Mouse (Mus musculus) intestine, postnatal 0 days (tissue): ENCODE measurements around the gene Emid1. TPM values are rescaled to one million over a fixed set of nuclear protein-coding genes. Genes with fewer than 3 reads are reported as not detected.

ENCODE experiments used
- ATAC-seq: fragments of 200-750 bp; cut with Nextera tagmentation; 2 replicates; pipeline ENCODE4 v1.8.0; 2017; ENCODE audit warnings: mild to moderate bottlenecking, moderate TSS enrichment, moderate library complexity
- H3K27ac ChIP-seq: fragments of 300-500 bp; sonication (generic); 2 replicates; pipeline ENCODE4 v1.5.1; 2014; ENCODE audit warnings: mild to moderate bottlenecking, low read depth, low read length, moderate library complexity
- H3K27me3 ChIP-seq: fragments of 300-500 bp; sonication (generic); replicated peaks from 2 replicates; pipeline ENCODE4 v1.6.1; 2014; ENCODE audit warnings: low read length, mixed read lengths; ENCODE audit not compliant: control insufficient read depth, insufficient read depth
- H3K36me3 ChIP-seq: fragments of 300-500 bp; sonication (generic); 2 replicates; pipeline ENCODE4 v1.6.1; 2014; ENCODE audit warnings: mild to moderate bottlenecking, moderate library complexity; ENCODE audit not compliant: control insufficient read depth, insufficient read depth
- H3K4me1 ChIP-seq: fragments of 300-500 bp; sonication (generic); replicated peaks from 2 replicates; pipeline ENCODE4 v1.6.1; 2014; ENCODE audit warnings: antibody characterized with exemption, low read length, mixed read lengths; ENCODE audit not compliant: control insufficient read depth, insufficient read depth
- H3K4me2 ChIP-seq: fragments of 300-500 bp; sonication (generic); replicated peaks from 2 replicates; pipeline ENCODE4 v1.6.1; 2014; ENCODE audit warnings: low read depth, mild to moderate bottlenecking, moderate library complexity
- H3K4me3 ChIP-seq: fragments of 300-500 bp; sonication (generic); 2 replicates; pipeline ENCODE4 v1.5.1; 2014; ENCODE audit warnings: low read depth, low read length
- H3K9ac ChIP-seq: fragments of 300-500 bp; sonication (generic); 2 replicates; pipeline ENCODE4 v1.6.1; 2014; ENCODE audit warnings: mild to moderate bottlenecking, low read depth, low read length
- H3K9me3 ChIP-seq: fragments of 300-500 bp; sonication (generic); 2 replicates; pipeline ENCODE4 v1.6.1; 2016; ENCODE audit warnings: mixed run types; ENCODE audit not compliant: control insufficient read depth
- CTCF ChIP-seq: sonication (generic); IDR thresholded peaks from 2 replicates; pipeline ENCODE4 v1.5.1; 2016; ENCODE audit warnings: low read depth, mild to moderate bottlenecking, control low read depth, antibody characterized with exemption, moderate library complexity
- WGBS: fragments of 180-500 bp; shearing (Covaris S2); extraction: QIAGEN DNeasy Blood & Tissue Kit; methylation state at CpG from one replicate; pipeline ENCODE4 v1.1.7; 2014; 5-methylcytosine and 5-hydroxymethylcytosine counted together
- polyA plus RNA-seq: library from polyadenylated mRNA; unstranded; fragments of >200 nt; fragmentation: Nextera tagmentation; extraction: Ambion mirVana; gene quantifications from 2 replicates; pipeline ENCODE4 v1.2.1, GENCODE M21; 2015

Gene Emid1
- polyA plus RNA-seq, 1 experiment from 2014 or later, result 47.9 TPM

GRCm38 (mm10) chr11:5181850-5182404 lies 29.9 kb upstream of the Emid1 start:
- H3K9me3 ChIP-seq, result no peaks in the 10 kb centered on the region
- TF ChIP-seq CTCF, result peak; percentile 100
- H3K4me3 ChIP-seq, result no peak overlapping the region
- peak; percentile 52 for ATAC-seq
- WGBS, result 20% methylated on average over 13 of the region's 13 CpGs
- no peak overlapping the region for H3K4me2 ChIP-seq
- H3K36me3 ChIP-seq, result no peaks in the 10 kb centered on the region
- no peaks in the 10 kb centered on the region for H3K27me3 ChIP-seq
- H3K27ac ChIP-seq, result no peak overlapping the region
- no peaks in the 10 kb centered on the region for H3K4me1 ChIP-seq
- H3K9ac ChIP-seq, result no peak overlapping the region

- Histone ChIP-seq H3K4me1 (no peaks in the 10 kb centered on the region), H3K9me3 (no peaks in the 10 kb centered on the region), H3K4me3 (no peak overlapping the region), H3K27me3 (no peaks in the 10 kb centered on the region), H3K36me3 (no peaks in the 10 kb centered on the region), H3K27ac (no peak overlapping the region), H3K4me2 (no peak overlapping the region), H3K9ac (no peak overlapping the region)
- TF ChIP-seq CTCF, result no peak
- ATAC-seq, result no peak
- 49% methylated on average over 8 of the region's 8 CpGs for WGBS
Measured at GRCm38 (mm10) chr11:5179391-5179790, 27.3 kb upstream of the Emid1 start.

GRCm38 (mm10) chr11:5177171-5177570 lies 25.1 kb upstream of the Emid1 start:
- no peaks in the 10 kb centered on the region for H3K9me3 ChIP-seq
- H3K9ac ChIP-seq, result no peak overlapping the region
- H3K27me3 ChIP-seq, result no peaks in the 10 kb centered on the region
- H3K27ac ChIP-seq, result no peak overlapping the region
- H3K4me3 ChIP-seq, result no peak overlapping the region
- no peaks in the 10 kb centered on the region for H3K36me3 ChIP-seq
- TF ChIP-seq CTCF, result no peak
- no peak for ATAC-seq
- WGBS, result 81% methylated on average over 12 of the region's 12 CpGs
- no peaks in the 10 kb centered on the region for H3K4me1 ChIP-seq
- H3K4me2 ChIP-seq, result no peak overlapping the region

GRCm38 (mm10) chr11:5176685-5177084 lies 24.6 kb upstream of the Emid1 start:
- Histone ChIP-seq H3K27ac (no peak overlapping the region), H3K9me3 (no peaks in the 10 kb centered on the region), H3K27me3 (no peaks in the 10 kb centered on the region), H3K36me3 (no peaks in the 10 kb centered on the region), H3K4me1 (no peaks in the 10 kb centered on the region), H3K9ac (no peak overlapping the region), H3K4me2 (no peak overlapping the region), H3K4me3 (no peak overlapping the region)
- 69% methylated on average over 8 of the region's 8 CpGs for WGBS
- ATAC-seq, result no peak
- no peak for TF ChIP-seq CTCF

GRCm38 (mm10) chr11:5175866-5176265 lies 23.8 kb upstream of the Emid1 start:
- Histone ChIP-seq H3K9ac (no peak overlapping the region), H3K4me2 (no peak overlapping the region), H3K4me3 (no peak overlapping the region), H3K9me3 (no peaks in the 10 kb centered on the region), H3K36me3 (no peaks in the 10 kb centered on the region), H3K27ac (no peak overlapping the region), H3K27me3 (no peaks in the 10 kb centered on the region), H3K4me1 (no peaks in the 10 kb centered on the region)
- no peak for TF ChIP-seq CTCF
- ATAC-seq, result no peak
- 93% methylated on average over 2 of the region's 2 CpGs for WGBS

- no peaks in the 10 kb centered on the region for H3K4me1 ChIP-seq
- H3K36me3 ChIP-seq, result no peaks in the 10 kb centered on the region
- no peak overlapping the region for H3K27ac ChIP-seq
- H3K27me3 ChIP-seq, result no peaks in the 10 kb centered on the region
- TF ChIP-seq CTCF, result no peak
- H3K4me3 ChIP-seq, result no peak overlapping the region
- ATAC-seq, result no peak
- no peaks in the 10 kb centered on the region for H3K9me3 ChIP-seq
- no peak overlapping the region for H3K9ac ChIP-seq
- no peak overlapping the region for H3K4me2 ChIP-seq
- 95% methylated on average over 7 of the region's 7 CpGs for WGBS
Measured at GRCm38 (mm10) chr11:5175141-5175540, 23.1 kb upstream of the Emid1 start.

- Histone ChIP-seq H3K9me3 (no peaks in the 10 kb centered on the region), H3K9ac (no peak overlapping the region), H3K27me3 (no peaks in the 10 kb centered on the region), H3K27ac (no peak overlapping the region), H3K4me2 (no peak overlapping the region), H3K4me3 (no peak overlapping the region), H3K36me3 (no peaks in the 10 kb centered on the region), H3K4me1 (no peaks in the 10 kb centered on the region)
- TF ChIP-seq CTCF, result no peak
- no peak for ATAC-seq
- 35% methylated on average over 3 of the region's 3 CpGs for WGBS
Measured at GRCm38 (mm10) chr11:5172861-5173260, 20.8 kb upstream of the Emid1 start.
